Mouse (Mus musculus): Measurements from ENCODE around the gene Vps11.
"Not testable (repeated sequence)": the region's sequence is repeated elsewhere in the genome, so short reads cannot be mapped to it uniquely, and the experiment has no call there.

Vps11 gene

GRCm38 (mm10) chr9:44376141-44376540, 14.7 kb upstream of the Vps11 start:
- no peak for DNase-seq (ENCODE audit: low spot score in 2 of 2)

GRCm38 (mm10) chr9:44373386-44373785, 11.9 kb upstream of the Vps11 start:
- no peak for DNase-seq (ENCODE audit: low spot score in 2 of 2)

GRCm38 (mm10) chr9:44364480-44364879, 3.0 kb upstream of the Vps11 start:
- DNase-seq (ENCODE audit: low spot score in 2 of 2) = peak in 1 of 2 experiments; percentile 23

GRCm38 (mm10) chr9:44361931-44362330, 461 bp upstream of the Vps11 start:
- DNase-seq (ENCODE audit: low spot score in 2 of 2) = not testable (repeated sequence)

GRCm38 (mm10) chr9:44357207-44357606, 4.3 kb downstream of the Vps11 start:
- peak in 1 of 2 experiments; percentile 67 for DNase-seq (ENCODE audit: low spot score in 2 of 2)

GRCm38 (mm10) chr9:44353142-44353541, 8.3 kb downstream of the Vps11 start:
- DNase-seq (ENCODE audit: low spot score in 2 of 2) = no peak

GRCm38 (mm10) chr9:44352337-44352736, 9.1 kb downstream of the Vps11 start:
- DNase-seq (ENCODE audit: low spot score in 2 of 2) = no peak

GRCm38 (mm10) chr9:44351396-44351795, 10.1 kb downstream of the Vps11 start:
- DNase-seq (ENCODE audit: low spot score in 2 of 2) = no peak

GRCm38 (mm10) chr9:44348546-44348945, 12.9 kb downstream of the Vps11 start:
- no peak for DNase-seq (ENCODE audit: low spot score in 2 of 2)

- no peak for DNase-seq (ENCODE audit: low spot score in 2 of 2)
Measured at GRCm38 (mm10) chr9:44347621-44348020, 13.8 kb downstream of the Vps11 start.

GRCm38 (mm10) chr9:44347166-44347565, 14.3 kb downstream of the Vps11 start:
- DNase-seq (ENCODE audit: low spot score in 2 of 2) = no peak

GRCm38 (mm10) chr9:44345570-44346433, 15.7 kb downstream of the Vps11 start:
- no peak for DNase-seq (ENCODE audit: low spot score in 2 of 2)

- DNase-seq (ENCODE audit: low spot score in 2 of 2) = peak; percentile 77 to 78
Measured at GRCm38 (mm10) chr9:44343781-44344421, 17.6 kb downstream of the Vps11 start, which contains the start of gene Hmbs. Gene Hmbs (minus strand): TSS chr9:44344228.

- no peak for DNase-seq (ENCODE audit: low spot score in 2 of 2)
Measured at GRCm38 (mm10) chr9:44343290-44343689, 18.2 kb downstream of the Vps11 start.

- no peak for DNase-seq (ENCODE audit: low spot score in 2 of 2)
Measured at GRCm38 (mm10) chr9:44342605-44343004, 18.9 kb downstream of the Vps11 start.

- no peak for DNase-seq (ENCODE audit: low spot score in 2 of 2)
Measured at GRCm38 (mm10) chr9:44342173-44342572, 19.3 kb downstream of the Vps11 start.

GRCm38 (mm10) chr9:44341487-44341886, 20.0 kb downstream of the Vps11 start:
- DNase-seq (ENCODE audit: low spot score in 2 of 2) = no peak

- DNase-seq (ENCODE audit: low spot score in 2 of 2) = no peak
Measured at GRCm38 (mm10) chr9:44338574-44338973, 22.9 kb downstream of the Vps11 start.

GRCm38 (mm10) chr9:44337436-44338169, 23.9 kb downstream of the Vps11 start:
- DNase-seq (ENCODE audit: low spot score in 2 of 2) = no peak

- DNase-seq (ENCODE audit: low spot score in 2 of 2) = no peak
Measured at GRCm38 (mm10) chr9:44336964-44337363, 24.5 kb downstream of the Vps11 start.

GRCm38 (mm10) chr9:44336513-44336912, 25.0 kb downstream of the Vps11 start:
- not testable (repeated sequence) for DNase-seq (ENCODE audit: low spot score in 2 of 2)

- DNase-seq (ENCODE audit: low spot score in 2 of 2) = no peak
Measured at GRCm38 (mm10) chr9:44336093-44336406, 25.4 kb downstream of the Vps11 start.

All from thymus, postnatal 10 days (tissue).